Mouse (Mus musculus): ENCODE measurements around the gene Syt16.
A peak's percentile ranks its signal among the peaks of the same experiment; 100 is the strongest.

Gene Syt16

DNA sequence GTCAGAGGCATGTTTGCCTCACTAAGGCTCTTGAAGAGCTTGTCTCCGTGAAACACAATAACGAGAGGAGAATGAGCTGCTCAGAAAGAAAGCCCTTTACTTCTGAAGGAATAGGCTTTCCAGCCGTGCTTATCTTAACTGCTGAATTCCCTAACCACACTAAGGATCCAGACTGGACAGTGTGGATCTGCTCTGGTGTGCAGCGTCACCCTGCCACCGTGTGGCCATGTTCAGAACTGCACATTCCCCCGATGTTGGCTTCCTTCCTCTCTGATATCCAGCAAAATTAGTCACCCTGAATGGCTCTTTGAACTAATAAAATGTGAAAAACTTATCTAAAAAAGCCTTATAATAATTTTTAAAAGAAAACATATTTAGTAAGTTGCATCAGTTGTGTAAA lies 16.3 kb downstream of the Syt16 start:
- peak; percentile 70 for DNase-seq (ENCODE audit: low read depth)

DNA sequence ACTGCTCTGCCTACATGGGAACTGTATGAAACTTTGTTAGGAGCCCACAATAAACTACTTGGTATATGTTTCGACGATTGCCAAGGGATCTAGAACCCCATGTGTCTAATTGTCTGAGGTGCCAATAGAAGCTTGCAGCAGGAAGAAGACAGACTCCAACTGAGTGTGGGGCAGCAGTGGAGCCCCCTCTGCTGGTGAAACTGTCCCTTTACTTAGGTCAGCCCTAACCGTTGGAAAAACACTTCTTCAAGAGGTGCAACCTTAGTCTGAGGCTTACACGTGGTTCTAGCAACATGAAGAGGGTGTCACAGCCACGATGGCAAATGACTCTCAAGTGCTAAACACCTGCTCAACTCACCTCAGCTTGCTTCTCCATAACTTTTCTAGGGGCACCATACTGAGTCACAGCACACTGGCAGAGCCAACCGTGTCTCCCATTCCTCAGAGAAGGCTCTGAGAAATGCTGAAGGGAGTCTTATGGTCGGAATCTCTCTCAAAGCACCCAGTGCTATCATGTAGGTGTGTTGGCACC lies 17.3 kb downstream of the Syt16 start:
- peak; percentile 44 for DNase-seq (ENCODE audit: low read depth)

DNA sequence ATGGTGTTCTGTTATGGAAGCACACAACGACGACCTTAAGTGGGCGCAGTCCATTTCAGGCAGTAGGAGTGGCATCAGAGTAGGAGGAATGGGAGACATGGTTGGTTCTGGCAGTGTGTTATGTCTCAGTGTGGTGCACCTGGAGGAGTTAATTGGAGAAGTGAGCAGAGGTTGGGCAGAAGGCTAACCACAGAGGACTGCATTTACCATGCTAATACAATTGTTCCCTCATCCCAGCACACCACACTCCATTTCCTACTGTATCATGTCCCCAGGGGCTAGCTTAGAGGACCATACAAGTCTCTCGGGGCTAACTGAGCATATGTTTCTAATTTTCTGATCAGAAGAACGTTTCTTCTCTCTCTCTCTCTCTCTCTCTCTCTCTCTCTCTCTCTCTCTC lies 18.0 kb downstream of the Syt16 start:
- DNase-seq (ENCODE audit: low read depth), result no peak

DNA sequence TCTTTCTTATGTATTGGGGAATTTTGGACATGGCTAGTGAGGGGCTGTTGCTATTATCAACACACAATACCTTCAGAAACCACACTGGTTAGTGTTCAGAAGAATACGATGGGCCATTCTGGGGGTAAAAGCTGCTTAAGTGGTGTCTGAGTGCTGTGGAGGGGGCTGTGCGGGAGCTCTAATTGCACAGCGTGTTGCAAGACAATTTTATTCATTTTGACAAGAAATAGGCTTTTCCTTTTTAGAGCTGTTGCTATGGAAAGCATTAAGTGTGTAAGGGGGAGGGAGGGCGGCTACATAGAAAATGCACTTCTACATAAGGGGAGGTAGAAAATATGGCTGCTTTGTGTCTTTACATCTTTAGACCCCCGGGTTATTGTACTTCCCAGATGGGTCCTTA lies 25.8 kb downstream of the Syt16 start:
- no peak for DNase-seq (ENCODE audit: low read depth)

DNA sequence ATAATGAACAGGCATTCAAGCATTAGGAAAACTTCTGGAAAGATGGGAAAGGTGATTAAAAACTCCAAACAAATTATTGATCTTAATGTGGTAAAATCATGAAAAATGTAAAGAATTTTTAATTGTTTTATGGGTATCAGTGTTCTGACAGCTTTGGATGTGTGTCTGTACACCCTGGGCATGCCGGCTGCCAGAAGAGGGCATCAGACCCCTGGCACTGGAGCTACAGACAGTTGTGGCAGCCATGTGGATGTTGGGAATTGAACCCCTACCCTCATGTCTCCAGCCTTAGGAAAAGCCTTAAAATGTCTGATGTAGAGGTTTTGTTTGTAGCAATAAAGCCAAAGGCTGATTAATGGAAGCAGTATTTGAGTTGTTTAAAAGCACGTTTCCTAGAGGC lies 27.5 kb downstream of the Syt16 start:
- DNase-seq (ENCODE audit: low read depth), result no peak

DNA sequence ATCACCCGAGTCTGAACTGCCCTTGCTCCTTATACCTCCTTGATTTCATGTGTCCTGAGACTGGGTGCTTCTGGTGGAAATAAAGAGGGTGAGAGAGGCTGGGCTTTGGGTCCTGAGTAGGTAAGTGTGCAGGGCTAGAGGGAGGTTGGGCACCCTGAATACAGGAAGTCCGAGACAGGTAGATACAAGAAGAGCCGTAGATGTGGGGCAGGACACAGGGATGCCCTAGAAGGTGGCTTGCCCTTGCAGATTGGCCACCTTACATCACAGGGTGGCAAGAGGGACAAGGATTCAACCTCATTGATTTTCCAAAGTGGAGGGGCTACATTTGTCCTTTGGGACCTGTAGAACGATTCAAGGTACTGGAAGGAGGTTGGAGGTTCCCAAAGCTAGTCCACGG lies 45.8 kb downstream of the Syt16 start:
- no peak for DNase-seq (ENCODE audit: low read depth)

DNA sequence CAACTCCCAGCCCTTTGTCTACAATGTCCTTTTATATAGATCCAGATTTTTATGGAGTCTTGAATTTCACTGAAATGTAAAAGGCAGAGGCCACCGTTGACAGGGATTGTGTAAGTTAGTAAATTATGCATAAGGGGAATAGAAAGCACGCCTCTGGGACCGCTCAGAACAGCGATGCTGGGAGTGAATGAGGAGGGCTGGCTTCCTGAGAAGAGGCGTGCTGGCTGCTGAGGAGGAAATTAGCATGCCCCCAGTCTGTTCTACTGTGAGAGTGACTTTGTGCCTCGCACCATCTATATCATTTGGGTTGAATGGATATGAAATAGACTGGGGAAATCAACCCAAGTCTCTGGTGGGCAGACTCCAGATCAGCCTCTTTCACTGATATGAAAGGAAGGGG lies 46.3 kb downstream of the Syt16 start:
- no peak for DNase-seq (ENCODE audit: low read depth)

DNA sequence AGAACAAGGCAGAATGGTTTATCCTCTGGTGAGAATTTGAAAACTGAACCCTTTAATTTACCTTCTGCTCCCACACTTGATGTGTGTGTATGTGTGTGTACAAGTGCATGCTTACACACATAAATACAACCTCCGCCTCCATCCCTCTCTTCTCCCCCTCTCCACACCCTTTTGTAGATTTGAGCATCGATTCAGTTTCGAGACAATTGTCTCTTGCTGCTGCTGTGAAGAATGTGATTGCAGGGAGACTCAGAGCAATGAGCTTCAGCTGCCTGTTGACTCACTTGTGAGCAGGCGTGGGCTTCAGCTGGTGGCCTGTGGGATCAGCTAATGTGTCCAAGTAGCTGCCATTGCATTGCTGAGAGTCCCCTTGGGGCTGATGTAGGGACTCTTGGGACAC lies 46.8 kb downstream of the Syt16 start:
- DNase-seq (ENCODE audit: low read depth), result no peak

DNA sequence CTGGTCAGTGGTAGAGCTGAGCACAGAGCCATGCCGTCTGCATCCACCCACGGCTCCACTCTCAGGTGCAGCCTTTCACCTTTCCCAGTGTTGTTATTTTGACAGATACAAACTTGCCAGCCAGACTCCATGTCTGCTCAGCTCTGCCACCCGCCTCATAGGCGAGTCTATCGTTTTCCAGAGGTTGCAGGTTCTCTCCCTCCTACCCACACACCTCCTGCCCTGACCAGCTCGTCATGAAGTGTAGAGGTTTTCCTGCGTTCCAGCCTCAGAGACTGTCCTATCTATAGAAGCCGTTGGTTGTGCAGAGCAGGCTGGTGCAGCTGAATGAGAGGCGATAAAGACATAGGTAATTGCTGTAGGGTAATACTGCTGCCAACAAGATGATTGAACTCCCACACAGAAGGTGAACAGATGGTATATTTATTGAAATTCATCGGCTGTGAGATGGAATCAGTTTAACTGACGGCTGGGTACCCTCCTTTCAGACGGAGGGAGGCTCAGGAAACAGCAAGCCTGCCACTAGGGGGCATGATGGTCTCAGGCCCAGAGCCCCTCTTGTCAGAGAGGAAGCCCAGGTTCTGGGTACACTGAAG lies 58.0 kb downstream of the Syt16 start:
- DNase-seq (ENCODE audit: low read depth), result peak; percentile 8

DNA sequence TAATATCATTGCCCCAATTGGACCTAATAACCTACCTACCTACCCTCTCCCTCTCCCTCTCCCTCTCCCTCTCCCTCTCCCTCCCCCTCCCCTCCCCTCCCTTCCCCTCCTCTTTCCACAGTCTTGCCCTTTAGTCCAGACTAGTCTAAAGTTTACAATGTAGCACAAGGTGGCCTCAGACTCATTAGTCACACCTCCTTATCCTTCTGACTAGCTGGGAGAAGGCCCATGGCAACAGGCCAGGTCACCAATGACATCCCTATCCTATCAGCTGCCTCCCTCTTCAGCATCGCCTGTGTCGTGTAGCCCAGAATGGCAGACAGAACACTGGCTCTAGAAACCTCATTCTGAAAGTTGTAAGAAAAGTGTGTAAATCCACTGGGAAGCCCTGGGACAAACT lies 58.7 kb downstream of the Syt16 start:
- DNase-seq (ENCODE audit: low read depth), result no peak

DNA sequence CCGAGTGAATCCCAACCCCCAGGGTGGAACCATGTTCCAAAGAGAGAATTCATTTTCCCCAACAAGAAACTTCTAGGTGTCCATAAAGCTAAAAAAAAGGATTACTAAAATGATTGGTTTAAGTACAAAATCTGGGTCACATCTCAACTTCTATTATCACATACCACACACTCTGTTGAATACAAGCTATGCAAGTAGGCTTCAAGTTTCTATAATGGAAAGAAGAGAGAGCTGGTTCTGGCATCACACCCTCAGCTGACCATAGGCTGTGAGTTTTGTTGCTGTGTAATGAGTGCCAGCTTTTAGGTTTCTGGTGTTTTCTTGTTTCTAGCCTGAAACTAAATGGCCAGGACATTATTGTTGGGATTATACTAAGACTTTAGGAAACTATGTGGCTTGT lies 65.1 kb downstream of the Syt16 start:
- no peak for DNase-seq (ENCODE audit: low read depth)

DNA sequence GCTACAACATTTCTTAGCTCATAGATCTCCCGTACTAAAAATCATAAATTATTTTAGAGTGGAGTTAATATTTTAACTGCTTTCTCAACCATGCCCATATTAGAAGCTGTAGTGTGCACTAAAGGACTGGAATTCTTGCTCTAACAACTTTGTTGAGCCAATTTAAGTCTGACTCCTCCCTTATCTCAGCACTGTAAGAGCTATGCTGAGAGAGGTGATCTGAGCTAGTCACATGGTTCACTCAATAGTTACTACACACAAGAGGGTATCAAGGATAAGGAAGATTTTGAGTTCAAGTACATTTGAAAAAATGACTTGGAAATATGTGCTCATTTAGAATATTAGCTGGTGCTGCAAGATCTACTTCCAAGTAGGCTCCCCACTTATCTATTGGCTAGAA lies 71.5 kb downstream of the Syt16 start:
- no peak for DNase-seq (ENCODE audit: low read depth)

DNA sequence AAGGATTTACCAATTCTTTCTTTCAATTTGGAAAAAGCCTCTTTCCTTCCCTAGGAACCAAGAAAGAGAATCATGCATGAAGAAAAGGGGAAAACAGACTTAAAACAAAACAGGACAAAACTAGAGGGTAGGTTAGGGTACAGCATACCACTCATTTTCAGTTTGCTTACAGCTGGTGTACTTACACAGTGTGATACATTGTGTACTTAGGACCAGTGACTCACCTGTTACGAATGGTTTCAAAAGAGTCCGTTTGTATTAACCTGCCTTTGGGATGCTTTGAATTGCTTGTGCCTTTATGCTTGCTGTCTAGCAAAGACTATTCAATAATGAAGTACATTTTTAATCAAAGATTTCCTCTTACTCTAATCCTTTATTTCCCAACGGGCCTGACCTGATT lies 78.1 kb downstream of the Syt16 start:
- DNase-seq (ENCODE audit: low read depth), result no peak

DNA sequence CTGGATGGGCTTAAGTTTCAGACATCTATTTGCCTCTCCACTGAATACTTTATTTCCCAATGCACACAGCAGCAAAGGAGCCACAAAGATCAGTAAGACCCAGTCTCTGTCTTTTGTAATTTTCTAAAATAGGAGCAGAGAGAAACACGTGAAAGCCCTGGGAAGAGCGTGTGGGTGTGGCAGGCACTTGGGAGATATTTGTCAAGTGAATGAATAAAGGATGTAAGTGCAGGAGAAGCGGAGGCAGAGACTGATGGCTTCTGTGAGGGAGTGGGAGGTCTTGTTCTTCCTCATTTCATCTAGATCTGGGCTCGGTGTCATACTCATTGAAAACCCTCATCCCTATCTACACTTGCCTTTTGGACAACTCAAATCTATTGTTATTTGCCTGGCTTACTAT lies 78.6 kb downstream of the Syt16 start:
- DNase-seq (ENCODE audit: low read depth), result no peak

DNA sequence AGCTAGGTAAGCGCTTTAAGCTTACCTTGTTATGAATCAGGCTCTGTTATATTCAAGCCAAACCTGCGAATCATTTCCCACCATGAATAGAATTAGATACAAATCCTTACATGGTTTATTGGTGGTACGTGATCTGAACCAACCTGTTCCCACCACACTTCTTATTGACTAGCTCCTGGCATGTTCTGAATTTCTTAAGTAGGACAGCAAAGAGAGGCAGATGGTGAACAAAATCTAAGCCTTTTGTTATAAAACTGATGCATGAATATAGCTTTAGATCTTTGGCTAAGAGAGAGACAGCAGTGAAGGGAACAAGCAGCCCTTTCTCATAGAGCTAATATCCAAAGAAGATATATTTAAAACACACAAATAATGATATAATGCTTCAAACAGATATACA lies 83.7 kb downstream of the Syt16 start:
- DNase-seq (ENCODE audit: low read depth), result no peak

DNA sequence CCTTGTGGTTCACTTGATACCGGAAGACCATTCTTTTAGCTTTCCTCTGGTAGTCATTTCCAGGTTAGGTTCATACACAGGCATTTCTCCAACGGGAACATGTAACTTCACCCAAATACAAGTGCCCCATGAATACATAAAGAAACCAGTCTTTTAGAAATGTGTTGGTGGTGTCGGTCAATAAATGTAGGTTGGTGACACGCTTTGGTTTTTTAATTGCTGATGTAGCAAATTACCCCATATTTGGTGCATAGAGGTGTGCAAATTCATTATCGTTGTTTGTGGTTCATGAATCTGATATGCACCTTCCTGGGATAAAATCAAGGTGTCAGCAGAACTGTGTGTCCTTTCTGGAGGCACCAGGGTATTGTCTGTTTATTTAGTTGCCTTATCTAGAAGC lies 86.9 kb downstream of the Syt16 start:
- DNase-seq (ENCODE audit: low read depth), result no peak

DNA sequence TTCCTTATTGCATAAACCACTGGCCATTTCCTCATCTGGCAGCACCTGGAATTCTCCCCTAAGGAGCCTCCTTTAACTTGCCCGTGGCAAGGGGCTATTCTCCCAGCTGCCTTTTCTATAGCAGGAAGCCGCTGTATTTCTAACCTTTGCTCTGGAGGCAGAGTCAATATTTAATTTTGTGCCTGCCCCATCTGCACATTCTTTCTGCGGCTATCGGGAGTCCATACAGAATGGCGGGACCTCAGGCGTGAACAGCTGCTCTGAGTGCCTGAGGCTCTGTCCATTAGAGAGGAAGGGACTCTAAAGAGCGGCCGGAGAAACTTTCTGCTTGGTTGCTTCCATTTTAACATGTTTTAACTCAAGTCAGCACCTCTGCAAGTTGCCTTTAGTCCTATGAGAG lies 89.6 kb downstream of the Syt16 start:
- no peak for DNase-seq (ENCODE audit: low read depth)

DNA sequence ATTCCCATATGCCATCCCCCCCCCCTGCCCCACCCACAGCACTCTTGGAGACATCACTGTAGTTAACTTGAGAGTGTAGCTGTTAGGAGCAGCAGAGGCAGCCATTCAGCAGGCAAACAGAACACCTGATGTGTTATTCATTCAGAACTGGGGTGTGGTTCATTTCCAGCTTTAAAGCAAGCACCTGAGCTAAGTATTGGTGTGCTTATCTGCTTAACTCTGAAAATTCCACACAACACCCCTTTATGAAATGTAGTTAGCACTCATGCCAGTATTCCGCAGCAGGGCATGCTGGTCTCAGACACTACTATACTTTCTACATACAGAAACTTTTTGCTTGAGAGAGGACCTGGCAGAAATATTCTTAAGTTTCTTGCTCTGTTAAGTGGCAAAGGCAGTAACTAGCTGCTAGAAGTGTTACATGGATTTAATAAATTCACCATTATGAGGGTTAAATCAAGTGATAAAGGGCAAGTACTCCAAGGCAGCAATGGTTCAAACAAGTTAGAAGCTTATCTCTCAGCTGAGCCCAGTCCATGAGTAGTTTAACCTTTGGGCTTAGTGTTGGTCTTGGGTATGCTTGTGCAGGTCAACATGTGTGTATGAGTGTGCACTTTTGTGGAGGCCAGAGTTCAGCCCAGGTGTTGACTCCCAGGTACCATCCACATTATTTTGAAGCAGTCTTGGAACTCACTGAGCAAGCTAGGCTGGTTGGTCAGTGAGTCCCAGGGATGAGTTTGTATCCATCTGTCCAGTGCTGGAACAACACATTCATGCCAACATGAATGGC lies 92.1 kb downstream of the Syt16 start:
- no peak for DNase-seq (ENCODE audit: low read depth)

DNA sequence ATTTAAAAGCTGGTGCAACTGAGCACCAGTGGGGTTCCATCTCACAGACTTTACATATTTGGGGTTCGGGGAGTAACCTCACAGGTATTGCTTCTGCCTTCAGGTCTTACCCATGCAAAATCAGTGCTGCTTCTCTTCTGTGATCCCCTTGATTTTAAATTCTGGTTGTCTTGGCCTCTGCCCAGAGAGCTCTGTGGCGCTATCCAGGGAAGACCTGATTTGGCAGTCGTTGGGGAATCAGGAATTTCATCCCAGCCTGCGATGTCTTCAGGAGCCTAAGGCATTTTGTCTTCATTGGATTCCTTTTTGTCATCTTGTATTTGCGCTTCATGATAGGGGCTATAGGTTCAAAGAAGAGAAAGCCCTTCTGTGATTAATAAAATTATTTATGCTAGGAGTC lies 95.1 kb downstream of the Syt16 start:
- no peak for DNase-seq (ENCODE audit: low read depth)

DNA sequence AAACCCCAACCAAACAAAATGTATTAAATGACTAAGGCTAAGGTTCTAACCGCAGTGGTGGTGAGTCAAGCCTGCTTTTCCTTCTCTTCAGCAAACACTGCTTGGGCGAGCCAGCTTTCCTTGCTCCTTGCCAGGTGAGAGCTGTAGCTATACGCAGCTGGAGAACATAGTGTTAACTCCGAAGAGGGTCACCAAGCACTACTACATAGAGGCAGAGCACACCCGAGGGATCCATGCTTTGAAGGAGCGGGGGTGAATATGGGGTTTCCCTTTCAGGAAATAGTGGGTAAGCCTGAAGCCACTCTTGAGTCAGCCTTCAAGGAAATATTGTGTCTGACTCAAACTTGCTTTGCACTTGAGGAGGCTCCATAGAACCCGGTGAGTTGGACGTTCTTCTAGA lies 95.6 kb downstream of the Syt16 start:
- no peak for DNase-seq (ENCODE audit: low read depth)

DNA sequence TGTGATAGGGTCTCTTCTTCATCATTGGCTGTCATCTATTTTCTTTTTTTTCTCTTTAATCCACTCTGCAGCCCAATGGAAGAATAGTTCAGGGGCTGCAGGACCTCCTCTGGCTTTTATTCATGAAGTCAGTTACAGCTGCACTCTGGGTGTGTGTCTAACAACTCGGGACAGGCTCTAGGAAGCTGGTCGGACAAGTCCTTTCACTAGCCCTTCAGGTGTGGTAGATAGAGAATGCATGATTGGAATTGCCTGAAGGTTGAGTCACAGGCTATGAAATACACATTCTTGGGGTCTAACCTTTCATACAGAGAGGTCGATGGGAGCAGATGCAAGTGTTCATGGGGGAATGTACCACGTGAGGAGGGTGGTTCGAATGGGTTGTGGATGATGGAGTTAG lies 97.2 kb downstream of the Syt16 start:
- no peak for DNase-seq (ENCODE audit: low read depth)

DNA sequence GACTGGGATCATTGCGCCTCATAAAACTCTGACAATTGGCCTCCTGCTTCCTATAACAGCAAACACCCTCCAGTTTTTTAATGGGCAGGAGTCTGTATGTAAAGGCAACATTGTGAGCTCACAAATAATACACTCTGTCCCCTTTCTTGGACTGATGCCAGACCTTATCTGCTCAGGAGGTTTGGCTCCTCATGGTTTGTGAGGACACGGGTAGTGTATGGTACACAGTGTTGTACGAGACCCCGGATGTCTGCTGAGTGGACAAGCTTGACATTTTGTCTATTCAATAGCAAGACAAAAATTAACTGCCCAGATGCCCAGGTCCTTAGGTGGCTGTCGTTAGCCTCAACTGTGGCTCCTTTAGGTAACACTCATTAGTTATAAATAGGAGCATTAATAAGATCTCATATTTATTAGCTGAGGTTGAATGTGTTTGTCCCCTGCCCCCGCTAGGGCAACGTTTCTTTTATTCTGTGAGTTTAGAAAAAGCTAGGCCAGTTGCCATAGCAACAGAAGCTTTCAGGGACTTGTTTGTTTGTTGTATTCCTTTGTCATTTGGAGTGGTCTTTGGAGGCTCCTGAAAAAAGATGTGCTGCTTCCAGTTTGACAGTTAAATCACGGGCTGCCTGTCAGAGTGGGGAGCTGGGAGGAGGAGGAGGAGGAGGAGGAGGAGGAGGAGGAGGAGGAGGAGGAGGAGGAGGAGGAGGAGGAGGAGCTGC lies 101.3 kb downstream of the Syt16 start:
- no peak for DNase-seq (ENCODE audit: low read depth)

DNA sequence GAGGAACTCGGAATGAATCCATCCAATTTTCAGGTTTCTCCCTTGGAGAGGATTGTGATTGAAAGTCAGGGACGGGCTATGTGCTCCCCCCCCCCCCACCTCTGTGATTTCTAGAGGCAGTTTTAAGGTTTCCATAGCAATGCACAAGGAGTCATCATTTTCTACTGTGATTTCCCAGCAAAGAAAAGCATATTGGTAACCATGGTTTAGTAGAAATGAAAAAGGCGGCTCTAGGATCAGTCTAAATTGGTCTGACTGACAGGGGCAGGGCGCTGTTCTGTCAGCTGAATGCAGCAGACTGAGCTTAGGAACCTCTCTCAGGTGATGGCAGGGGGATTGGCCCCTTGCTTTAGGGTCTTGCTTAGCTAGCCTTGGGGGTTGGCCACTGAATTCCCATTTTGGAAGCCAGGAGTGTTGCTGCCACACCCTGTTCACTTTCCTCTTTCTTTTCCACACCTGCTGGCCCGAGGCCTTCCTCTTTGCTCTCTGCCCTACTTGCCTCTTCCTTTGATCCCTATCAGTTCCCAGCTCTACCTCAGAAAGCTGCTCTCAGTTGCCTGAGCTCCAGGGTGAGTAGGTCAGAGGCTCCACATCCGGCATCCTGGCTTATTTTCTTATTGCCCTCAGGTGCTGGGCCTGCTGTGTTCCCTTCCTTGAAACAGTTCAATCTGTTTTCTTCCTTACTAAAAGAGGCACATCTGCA lies 108.5 kb downstream of the Syt16 start:
- DNase-seq (ENCODE audit: low read depth), result no peak

All from induced T-regulatory cell, adult 2 months (primary cell).